Mouse (Mus musculus) cerebellum, adult 8-10 months (tissue): ENCODE data around the gene Pde4d.

ENCODE experiments used
- DNase-seq: peaks from one replicate; pipeline ENCODE4 v3.0.0; 2022

The Pde4d gene

DNA sequence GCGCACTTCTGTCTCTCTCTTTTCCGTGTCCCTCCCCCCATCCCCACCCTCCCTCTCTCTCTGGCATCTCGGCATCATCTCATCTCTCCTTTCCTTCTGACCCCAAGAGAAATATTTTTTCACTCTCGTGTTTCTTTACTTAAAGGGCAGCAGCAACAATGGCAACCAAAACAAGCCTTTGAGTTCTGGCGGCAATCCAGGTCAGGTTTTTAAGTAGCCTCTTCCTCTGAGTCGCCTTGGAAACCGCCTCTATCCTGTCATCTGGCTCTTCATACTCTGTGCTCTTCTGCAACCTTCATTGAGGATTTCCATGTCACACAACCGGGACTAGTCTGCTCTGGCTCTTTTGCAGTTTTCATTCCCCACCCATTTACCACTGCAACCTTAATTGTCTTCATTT lies 1430.6 kb downstream of the Pde4d start:
- no peak for DNase-seq

DNA sequence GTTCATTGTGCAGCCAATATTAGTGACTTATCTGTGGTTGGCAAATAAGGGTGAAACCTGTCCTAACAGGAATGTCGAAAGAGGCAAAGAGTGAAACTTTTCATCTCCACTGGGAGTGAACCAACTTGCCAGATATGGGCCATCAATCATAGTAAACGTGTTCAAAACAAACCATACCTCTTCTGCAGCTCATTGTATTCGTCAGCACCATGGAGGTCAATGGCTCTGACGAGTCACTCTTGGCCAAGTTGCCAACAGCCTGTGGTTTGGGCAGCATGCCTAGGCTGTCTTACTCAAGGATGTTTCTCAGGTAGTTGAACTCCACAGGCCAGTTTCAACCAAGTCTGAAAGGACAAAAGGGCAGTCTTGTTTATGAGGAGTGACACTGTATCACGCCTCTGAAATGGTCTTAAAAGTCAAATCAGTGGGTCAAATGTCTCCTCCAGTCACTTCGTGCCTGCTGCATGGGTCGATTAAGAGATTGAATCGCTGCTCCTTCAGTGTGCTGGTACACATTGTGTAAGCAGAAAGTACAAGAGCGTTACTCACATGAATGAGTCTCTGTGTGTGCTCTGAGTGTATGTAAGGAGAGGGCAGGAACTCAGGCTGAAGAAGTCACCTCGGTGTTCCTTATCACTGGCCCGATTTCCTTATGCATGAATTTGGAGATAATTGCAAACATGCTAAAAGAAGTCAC lies 1431.6 kb downstream of the Pde4d start:
- no peak for DNase-seq

DNA sequence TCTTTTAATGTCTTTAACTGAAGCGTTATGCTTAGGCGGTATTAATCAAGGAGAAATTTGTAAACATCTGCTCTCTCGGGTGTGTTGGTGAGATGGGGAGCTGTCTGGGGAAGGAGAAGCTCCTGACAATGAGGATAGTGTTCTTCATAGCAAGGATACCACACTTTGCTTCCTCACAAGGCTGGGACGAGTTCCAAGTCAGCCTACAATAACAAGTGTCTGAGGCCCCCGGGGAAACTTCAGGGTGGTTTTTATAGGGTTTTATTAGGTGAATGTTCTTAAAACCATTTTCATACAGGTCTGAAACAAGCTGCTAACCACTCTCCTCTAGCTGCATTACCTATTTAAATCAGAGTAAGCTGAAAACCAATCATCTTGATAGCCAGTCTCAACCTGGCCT lies 1433.9 kb downstream of the Pde4d start:
- no peak for DNase-seq

DNA sequence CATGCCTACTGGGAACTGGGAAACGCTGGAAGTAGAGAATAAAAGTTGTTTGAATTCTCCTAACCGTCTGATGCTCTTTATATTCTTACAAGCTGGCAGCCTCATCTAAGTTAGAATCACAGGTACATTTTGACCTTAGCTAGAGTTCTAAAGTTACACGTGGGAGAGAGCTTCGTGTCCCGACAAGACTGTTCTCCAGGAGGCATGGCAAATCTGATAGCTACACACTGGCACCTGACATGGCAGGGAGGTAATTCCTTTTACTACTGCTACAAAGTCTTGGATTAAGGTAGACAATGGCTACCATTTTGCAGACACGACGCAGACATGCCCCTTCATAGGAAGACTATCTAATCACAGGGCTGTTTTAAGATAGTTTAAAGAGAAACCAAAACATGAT lies 1435.1 kb downstream of the Pde4d start:
- no peak for DNase-seq

DNA sequence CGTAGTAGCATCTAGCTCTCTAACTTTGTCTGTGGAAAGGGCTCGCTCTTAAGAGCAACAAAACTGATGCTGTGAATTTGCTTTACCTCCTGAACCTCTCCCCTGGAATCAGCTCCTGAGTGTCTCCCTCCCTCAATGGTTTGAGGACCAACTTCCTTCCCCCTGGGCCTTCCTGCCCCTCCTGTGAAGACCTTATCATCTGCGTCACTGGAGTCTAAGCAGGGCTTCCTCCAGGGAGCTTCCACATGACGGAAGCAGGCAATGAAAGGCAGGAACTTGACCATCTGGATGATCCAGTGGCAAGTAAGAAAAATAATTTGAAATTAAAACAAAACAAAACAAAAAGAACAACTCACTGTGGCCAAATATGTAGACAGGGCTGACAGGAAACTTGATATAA lies 1438.5 kb downstream of the Pde4d start:
- no peak for DNase-seq

DNA sequence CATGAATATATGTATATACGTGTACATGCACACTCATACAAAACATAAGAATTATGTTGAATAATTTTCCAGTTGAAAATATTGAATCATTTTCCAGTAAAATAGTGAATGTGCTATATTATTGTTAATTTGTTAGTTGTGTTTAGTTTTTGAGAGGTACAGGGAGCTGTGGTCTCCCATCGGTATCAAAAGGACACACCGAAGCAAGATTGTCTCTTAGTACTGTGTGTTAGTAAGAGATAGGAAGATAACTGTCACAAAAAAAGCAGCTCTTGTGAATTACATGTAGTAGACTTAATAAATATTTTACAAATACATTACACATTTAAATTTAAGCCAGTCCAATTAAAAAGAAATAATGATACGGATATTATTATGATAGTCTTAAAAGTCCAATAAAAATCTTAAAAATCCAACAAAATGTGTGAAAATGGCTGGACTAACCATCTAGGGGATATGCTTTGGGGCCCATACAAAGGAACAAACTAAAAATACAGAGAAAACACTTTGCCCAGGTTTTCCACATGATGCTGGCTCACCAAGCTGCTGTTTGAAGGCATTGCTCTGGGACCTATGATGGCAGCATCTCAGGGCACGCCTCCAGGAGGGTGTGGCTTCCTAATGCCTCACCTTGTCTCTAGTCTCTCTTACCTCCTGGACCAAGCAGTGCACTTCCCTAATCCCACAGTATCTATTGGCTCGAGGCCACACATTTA lies 1441.6 kb downstream of the Pde4d start:
- no peak for DNase-seq

DNA sequence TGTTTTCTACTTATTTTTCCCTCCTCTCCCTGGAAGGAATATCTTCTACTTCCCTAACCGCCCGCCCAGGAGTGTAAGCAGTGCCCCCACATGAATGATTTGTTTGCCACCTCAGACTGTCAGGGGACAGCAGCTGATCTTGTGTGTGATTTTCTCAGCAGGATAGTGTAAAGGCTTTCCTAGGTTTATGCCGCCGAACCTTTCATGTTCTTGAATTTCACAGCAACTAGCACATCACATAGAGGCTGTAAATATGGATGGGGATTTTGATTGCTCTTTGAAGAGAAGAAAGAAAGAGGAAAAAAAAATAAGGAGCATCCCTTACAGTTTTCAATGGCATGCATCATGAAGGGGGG lies 1442.1 kb downstream of the Pde4d start:
- DNase-seq = no peak

DNA sequence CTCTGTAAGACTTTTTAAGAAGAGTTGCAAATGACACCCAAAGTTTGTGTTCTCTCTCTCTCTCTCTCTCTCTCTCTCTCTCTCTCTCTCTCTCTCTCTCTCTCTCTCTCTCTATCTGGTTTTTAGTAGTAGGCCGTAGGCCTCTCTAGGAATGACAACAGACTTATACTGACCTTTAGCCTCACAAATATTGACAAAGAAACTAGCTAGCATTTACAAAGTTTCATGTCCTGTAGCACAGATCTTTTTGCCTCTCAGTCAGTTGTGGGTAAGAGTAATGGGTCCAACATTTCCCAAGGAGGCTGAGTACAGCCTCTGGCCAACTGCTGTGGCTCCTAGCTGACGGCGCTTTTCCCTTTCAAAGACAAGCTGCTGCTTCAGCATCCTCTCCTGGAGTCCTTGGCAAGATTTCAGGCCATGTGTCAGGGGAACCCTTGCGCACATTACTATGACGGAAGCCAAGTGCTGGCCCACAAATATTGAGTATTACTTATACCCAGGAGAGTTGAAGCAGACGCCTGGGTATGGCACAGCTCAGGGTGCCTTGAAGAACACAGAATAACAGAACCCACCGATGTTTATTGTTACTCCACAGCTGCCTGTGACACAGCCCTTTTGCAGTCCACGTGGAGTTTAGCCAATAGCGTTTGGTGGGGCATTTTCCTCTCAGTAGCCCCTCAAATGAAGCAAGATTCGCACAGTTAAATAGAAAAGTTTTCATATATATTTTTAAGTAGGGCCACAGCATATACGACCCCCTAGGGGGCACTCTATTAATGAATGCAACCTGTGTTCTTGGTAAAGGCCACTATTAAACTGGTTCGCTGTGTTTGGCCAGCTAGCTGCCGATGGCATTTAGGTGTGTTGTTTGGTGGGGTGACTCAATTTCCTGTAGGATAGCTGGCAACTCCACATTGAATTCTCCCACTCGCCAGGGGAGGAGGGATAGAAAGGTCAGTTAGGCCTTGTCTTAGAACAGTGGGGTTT lies 1450.0 kb downstream of the Pde4d start:
- DNase-seq = peak; percentile 33

DNA sequence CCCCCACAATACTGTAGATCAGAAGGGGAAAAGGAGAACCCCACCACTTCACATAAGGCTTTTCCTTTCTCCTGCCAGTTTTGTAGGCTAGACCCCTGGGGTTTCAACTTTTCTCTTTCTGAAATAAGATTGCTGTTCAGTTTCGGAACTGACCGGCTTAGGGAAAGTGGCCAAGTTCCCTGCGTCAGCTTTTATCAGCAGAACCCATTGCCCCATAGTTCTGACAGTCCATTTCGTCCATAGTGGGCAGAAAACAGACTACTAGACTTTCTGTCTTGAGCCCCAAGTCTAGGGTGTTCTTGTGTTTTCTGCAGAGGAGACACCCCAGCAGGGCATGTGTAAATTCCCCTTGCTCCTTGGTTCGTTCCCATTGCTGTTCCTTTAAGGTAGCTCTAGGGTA lies 1452.1 kb downstream of the Pde4d start:
- DNase-seq = no peak

DNA sequence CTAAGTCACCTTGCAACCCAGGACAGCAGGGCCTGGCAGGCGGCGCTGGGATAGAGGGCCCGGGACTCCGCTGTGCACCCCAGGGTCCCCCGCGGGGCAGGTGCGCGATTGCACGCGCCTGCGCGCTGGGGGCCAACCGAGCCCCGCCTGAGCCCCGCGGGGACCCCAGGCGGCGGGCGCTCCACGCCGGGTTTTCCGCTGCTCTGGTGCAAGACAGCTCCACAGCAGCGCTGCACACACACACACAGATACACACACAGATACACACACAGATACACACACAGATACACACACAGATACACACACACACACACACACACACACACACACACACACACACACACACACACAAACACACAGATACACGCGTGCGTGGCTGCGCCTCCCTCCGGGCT lies 1452.7 kb downstream of the Pde4d start:
- DNase-seq = peak; percentile 43

DNA sequence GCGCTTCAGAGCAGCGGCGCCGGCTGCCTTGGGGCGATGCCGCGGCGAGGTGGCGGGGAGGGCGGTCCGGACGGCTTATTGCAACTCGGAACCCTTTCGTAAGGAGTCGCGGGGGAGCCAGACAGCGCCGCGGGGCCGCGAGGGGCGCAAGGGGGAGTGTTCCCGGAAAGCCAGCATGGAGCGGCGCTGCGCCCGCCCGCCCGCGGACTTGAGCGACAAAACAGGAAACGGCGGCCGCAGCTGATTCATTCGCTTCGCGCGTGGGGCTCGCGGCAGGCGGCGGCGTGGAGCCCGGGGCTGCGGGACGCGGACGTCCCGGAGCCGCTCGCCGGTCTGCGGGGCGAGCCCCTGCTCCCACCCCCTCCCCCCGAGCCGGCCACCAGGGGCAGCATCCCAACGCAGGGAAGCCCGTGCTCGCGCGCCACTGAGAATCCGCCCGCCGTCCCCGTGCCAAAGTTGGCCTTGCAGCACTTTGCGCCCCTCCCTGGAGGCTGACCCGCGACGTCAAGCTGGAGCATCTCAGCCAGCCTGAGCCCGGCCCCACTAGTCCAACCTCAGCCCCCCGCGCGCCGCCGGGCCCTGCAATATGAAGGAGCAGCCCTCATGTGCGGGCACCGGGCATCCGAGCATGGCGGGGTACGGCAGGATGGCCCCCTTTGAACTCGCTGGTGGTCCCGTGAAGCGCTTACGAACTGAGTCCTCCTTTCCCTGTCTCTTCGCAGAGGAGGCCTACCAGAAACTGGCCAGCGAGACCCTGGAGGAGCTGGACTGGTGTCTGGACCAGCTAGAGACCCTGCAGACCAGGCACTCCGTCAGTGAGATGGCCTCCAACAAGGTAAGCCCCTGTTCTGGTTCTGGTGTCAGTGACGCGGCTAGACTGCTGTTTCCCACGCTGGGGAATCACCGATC lies 1453.4 kb downstream of the Pde4d start:
- DNase-seq = peak; percentile 56

DNA sequence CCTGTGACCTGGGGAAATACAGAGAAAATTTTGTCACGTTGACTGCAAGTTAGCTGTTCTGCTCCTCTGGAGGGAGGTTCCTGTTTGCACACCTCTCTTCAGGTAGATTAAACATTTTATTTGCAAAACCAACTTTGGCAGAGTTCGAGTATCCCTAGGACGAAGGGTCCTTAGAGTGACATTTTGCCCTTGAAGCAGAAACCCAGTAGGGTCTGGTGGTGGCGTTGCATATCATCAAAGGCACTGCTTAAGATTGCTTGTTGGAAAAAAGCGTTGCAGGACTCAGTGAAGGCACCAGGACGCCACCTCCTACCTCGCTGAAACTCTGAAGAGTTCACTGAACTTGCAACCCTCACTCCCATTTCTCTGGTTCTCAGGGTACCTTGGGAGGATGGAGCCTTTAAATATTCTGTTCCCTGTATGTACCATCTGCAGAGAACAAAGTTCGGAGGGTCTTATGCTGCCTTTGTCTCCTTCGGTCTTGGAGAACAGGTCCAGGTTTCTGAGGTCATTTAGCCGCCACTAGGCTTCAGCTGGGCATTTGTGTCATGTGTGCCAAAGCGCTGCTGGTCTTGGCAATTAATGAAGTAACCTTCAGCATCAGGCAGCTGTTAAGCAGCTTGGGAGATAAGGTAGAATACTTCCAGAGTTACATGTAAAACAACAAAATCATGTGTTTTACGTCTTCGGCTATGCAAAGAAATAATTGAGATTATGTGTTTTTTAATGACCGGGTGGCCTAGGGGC lies 1454.2 kb downstream of the Pde4d start:
- no peak for DNase-seq

DNA sequence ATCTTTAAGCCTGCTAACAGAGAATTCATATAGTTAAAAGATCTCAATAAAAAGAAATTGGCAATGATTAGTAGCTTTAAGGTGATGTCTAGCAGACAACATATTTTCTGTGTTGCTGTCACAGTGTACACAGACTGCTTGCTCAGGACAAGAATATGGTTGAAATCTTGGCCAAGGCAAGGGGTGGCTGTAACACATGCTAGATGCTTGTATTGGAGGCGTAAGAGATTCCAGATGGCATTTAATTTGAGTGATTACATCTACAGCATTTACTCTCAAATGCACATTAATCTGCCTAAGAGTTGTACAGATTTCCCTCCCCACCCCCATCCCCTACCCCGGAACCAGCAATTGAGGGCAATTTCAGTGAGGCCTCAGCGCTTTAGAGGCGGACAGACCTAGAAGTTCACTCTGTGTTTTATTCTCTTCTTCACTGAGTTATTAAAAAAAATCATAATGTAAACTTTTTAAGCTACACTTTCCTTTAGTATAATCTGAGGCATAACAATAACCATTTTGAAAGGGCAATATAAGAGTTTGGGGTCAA lies 1456.7 kb downstream of the Pde4d start:
- no peak for DNase-seq

DNA sequence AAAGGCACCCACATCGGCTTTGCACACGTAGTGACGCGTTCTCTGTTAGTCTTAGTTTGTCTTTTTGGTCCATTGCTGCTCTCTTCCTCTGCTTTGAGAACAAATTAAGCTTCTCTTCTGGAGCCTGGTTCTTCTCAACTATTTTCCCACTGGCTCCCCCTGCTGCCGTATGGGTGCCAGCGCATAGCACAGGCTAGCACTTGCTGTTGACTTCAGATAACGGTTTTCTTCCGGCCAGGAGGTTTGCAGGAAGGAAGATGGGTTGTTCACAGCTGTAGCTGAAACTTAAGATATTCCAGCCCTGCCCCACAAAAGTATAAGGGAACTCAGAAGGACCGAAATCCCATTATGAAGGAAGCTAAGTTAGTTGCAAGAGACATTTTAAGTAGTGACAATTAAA lies 1457.9 kb downstream of the Pde4d start:
- peak; percentile 78 for DNase-seq

DNA sequence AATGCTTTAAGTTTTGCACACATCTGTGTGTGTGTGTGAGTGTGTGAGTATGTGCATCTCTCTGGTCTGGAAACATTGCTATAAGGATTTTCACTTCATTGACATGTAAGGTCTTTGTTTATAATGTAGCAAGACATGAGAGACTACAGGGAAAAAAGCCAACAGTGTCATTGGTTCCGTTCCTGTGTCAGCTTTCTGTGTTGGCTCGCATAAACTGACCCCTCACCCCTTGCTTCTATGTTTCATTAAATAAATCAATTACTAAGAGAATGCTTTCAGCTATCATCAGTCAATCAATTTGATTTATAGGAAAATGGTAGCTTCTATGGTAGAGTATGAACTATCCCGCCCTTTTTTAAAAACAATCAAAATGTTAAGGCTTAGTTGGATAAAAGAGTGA lies 1458.6 kb downstream of the Pde4d start:
- DNase-seq = no peak

DNA sequence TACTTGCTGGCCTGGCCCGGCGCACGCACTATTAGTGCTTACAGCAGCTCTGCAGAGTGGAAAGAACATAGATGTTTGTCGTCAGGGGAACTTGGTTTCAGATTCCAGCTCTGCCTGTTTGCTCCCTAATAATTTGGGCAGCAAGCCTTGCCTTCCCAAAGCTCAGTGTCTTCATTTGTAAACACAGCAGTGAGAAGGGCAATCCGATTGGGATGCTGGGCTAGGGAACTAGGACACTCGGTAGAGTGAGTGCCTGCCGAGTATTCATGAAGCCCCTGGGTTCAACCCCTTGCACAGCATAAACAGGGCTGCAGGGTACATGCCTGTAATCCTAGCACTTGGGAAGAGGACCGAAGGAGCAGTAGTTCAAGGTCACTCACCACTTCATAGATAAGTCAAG lies 1459.4 kb downstream of the Pde4d start:
- DNase-seq = no peak

DNA sequence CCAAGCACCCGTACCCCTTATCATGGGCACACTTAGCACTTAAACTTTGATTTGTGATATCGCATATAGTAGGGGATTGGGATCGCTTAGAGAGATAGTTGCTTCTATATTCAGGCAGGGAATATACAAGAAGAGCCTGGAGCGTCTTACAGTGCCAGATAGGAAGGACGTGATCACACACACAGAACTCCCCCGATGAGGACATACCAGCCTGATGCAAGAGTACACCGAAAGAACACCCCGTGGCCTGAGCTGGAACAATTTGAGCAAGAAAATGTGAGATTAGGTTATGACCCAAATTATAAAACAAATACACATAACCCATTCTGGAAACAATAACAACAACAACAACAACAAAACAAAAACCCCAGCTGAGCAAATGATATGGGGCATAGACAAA lies 1461.2 kb downstream of the Pde4d start:
- DNase-seq = no peak

DNA sequence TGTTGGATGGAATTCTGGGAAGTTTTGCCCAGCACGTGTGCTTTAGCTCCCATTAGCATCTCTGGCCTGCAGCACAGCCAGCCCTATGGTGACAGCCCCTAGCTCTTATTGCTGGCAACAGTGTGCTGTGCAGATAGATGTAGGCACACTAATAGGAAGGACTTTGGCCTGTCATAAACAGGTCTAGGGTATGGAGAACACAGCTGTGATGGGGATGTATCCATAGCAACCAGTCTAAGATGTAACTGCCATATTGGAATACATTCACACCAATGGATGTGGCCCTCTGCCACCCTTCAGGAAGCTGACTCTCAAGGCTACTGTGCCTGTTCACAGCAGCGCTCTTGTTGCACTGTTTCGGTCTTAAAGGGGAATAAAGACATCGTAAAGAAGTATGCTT lies 1462.9 kb downstream of the Pde4d start:
- DNase-seq = no peak

DNA sequence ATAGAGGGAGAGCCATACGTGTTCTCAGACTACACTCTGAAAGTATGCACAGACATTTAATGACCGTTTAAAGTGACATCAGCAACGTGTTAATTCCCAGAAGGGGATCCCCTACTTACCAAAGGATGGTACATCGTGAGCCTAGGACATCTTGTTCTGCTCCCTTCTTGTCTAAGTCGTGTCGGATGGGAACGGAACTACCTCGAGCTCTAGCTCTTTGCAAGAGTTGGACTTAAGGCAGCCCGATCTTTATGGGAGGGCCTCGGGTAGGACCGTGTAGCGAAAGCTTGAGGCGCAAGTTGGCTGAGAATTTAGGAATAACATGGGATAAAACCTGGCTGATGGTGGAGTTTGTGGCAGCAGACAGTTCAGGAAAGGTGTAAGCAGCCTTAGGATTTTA lies 1464.5 kb downstream of the Pde4d start:
- DNase-seq = no peak

DNA sequence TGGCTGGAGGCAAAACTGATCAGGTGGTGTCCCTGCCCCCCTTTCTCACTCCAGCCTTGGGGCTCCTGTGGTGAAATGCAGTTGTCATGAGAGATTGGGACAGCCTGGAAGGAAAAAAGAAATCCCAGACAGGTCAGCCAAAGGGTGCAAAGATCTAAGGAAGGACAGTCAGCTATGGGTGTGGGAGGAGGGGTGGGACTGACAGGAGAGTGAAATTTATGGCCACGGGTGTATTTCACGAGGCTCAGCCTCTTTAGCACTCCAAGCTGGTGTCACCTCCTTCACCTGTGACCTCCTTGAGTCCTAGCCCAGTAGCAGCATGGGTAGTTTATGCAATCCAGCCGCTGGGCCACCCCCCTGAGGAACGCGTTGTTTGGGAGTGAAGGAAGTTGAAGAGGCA lies 1465.1 kb downstream of the Pde4d start:
- no peak for DNase-seq

DNA sequence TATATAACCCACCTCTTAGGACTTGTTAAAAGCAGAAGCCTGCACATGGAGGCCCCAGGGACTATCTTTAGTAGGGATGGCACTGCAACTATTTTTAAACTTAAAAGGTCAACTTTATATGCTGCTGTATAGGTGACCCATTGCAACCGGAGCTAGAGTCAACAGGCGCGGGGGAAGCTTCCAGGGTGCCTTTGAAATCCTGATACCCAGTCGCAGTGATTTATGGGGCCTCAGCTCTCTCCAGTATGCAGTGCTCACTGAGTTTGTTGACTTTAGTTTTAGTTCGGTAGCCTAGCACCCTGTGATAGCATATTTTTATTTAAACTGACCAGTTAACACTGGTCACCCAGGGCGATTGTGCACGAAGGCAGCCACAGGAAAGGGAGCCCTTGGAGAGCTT lies 1465.8 kb downstream of the Pde4d start:
- DNase-seq = no peak

DNA sequence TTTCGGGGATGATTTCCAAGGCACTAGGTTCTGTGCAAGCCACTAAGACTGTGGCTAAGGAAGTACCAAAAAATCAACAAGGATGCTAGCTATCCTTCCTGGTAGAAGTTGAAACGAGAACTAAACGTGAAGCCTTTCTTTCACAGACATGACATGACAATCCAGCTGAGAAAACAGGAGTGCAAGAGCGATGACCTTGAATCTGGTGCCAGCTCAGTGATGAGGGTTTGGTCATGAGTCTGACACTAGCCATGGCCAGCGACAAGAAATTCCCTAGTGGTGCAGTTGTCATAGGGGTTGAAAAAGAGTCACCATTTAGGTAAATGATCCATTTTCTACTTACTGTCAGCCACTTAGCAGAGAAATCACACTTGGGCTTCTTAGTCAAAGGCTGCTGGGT lies 1466.2 kb downstream of the Pde4d start:
- no peak for DNase-seq
